Mouse (Mus musculus) midbrain, embryonic 12.5 days (tissue): Measurements from ENCODE around the gene Snrpd3. TPM values are rescaled to one million over a fixed set of nuclear protein-coding genes. Genes with fewer than 3 reads are reported as not detected.
"Not testable (repeated sequence)": the region's sequence is repeated elsewhere in the genome, so short reads cannot be mapped to it uniquely, and the experiment has no call there.

ENCODE experiments used
- ATAC-seq: fragments of 200-750 bp; cut with Nextera tagmentation; 2 replicates; pipeline ENCODE4 v1.8.0; 2017; ENCODE audit warnings: low read depth, moderate TSS enrichment, moderate library complexity; ENCODE audit not compliant: low FRiP score
- H3K27ac ChIP-seq: fragments of 300-500 bp; sonication (generic); replicated peaks from 2 replicates; pipeline ENCODE4 v1.5.1; 2016; ENCODE audit warnings: mild to moderate bottlenecking
- H3K27me3 ChIP-seq: fragments of 300-500 bp; sonication (generic); 2 replicates; pipeline ENCODE4 v1.6.1; 2016; ENCODE audit warnings: mild to moderate bottlenecking
- H3K36me3 ChIP-seq: fragments of 300-500 bp; sonication (generic); 2 replicates; pipeline ENCODE4 v1.6.1; 2016
- H3K4me1 ChIP-seq: fragments of 300-500 bp; sonication (generic); 2 replicates; pipeline ENCODE4 v1.6.1; 2016
- H3K4me2 ChIP-seq: fragments of 300-500 bp; sonication (generic); replicated peaks from 2 replicates; pipeline ENCODE4 v1.6.1; 2016; ENCODE audit warnings: mild to moderate bottlenecking, moderate library complexity
- H3K4me3 ChIP-seq: fragments of 300-500 bp; sonication (generic); 2 replicates; pipeline ENCODE4 v1.5.1; 2016; ENCODE audit warnings: mild to moderate bottlenecking
- H3K9ac ChIP-seq: fragments of 300-500 bp; sonication (generic); replicated peaks from 2 replicates; pipeline ENCODE4 v1.6.1; 2016; ENCODE audit warnings: mild to moderate bottlenecking, moderate library complexity
- H3K9me3 ChIP-seq: fragments of 300-500 bp; sonication (generic); 2 replicates; pipeline ENCODE4 v1.6.1; 2016; ENCODE audit warnings: mild to moderate bottlenecking
- WGBS: fragments of 180-500 bp; shearing (Covaris S2); methylation state at CpG from one replicate; pipeline ENCODE4 v1.1.7; 2016; 5-methylcytosine and 5-hydroxymethylcytosine counted together
- polyA plus RNA-seq: library from polyadenylated mRNA; unstranded; fragments of >200 nt; fragmentation: Nextera tagmentation; extraction: Ambion mirVana; gene quantifications from 2 replicates; pipeline ENCODE4 v1.2.1, GENCODE M21; 2016

Snrpd3 gene
- 174 and 182 TPM in 2 replicates for polyA plus RNA-seq

DNA sequence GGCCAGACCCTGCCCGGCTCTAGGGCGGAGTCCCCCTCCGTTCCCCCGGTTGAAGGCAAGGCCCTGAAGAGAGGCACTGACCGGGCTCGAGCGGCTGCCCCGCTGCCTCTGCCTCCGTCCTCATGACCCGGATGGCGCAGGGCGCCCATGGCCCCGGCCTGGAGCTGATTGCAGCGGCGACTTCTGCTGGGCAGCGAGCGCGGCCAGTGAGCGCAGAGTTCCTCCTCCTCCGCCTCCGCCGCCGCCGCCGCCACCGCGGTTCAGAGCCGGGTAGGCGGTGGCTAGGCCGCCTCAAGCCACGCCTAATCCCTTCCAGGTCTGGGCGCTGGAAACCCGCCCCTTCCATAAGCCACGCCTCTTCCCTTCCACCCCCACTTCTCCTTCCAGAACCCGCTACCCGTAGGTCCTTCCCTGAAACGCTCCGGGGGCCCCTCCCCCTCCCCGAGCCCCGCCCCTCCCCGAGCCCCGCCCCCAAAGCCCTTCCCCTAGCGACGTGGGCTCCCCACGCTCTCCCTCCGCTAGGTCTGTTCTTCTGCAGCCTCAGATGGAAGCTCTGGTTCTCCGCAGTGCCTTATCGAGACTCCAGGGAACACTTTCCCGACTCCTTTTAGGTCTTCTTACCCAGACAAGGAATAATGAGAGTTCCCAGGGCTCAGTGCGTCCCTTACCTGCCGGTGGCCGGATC is at the start of gene Snrpd3:
Gene Snrpd3, plus strand, starts transcription at position 479 of the 685 bp plus-strand sequence.
- Histone ChIP-seq H3K4me2 (peak within 1 kb of the TSS; percentile 89), H3K9me3 (no peaks in the 10 kb centered on the region), H3K9ac (peak within 1 kb of the TSS; percentile 92), H3K4me1 (peaks cover 26% of the 10 kb centered on the region), H3K4me3 (peak within 1 kb of the TSS; percentile 89), H3K27me3 (no peaks in the 10 kb centered on the region), H3K36me3 (peaks cover 31% of the 10 kb centered on the region), H3K27ac (peak within 1 kb of the TSS; percentile 95)
- 1% methylated on average over 41 of the region's 52 CpGs for WGBS
- peak; percentile 94 for ATAC-seq

DNA sequence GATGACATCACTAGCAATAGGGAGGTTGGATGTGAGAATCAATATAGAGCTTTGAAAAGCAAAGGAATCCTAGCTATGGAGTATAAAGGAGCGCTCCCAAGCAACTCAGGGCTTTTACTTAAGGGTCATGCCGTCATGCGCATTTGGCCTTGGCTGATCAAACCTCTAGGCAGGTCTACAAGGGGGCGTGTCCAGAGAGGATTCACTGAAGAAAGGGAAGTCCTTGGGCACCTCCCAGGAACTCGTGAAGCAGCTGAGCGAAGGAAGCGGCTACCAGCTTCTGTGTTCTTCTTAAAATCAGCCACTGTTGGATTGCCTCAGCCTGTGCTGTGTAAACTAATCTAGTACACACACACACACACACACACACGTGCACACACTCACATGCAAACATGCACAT is 43.9 kb upstream of the Snrpd3 start:
- 0 out of 2 replicates have a peak, but pooled peaks cover 6% of the 10 kb centered on the region for H3K4me1 ChIP-seq
- H3K9ac ChIP-seq: no peak overlapping the region
- H3K27me3 ChIP-seq: no peaks in the 10 kb centered on the region
- no peak for ATAC-seq
- WGBS: 78% methylated on average over 8 of the region's 8 CpGs
- H3K27ac ChIP-seq: no peak overlapping the region
- no peaks in the 10 kb centered on the region for H3K36me3 ChIP-seq
- H3K9me3 ChIP-seq: no peaks in the 10 kb centered on the region
- H3K4me3 ChIP-seq: no peak overlapping the region
- H3K4me2 ChIP-seq: no peak overlapping the region

DNA sequence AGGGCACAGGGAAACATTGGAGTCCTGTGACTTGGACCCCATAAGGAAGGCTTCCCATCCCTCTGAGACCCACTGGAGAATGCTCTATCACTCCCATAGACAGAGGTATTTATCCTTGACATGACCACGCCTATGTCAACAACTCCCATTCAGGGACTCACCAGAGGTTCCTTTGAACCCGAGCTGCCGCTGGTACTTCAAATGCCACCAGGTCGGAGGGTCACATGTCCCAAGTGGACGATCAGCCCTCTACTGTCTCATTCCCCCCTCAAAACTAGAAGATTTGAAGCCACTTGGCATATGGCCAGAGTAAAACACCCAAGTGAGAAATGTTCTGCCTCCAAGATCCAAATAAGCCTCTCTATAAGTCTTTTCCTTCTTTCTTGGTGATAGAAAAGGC is 42.8 kb upstream of the Snrpd3 start:
- Histone ChIP-seq H3K4me2 (no peak overlapping the region), H3K27ac (no peak overlapping the region)
- 41% methylated on average over 5 of the region's 5 CpGs for WGBS

DNA sequence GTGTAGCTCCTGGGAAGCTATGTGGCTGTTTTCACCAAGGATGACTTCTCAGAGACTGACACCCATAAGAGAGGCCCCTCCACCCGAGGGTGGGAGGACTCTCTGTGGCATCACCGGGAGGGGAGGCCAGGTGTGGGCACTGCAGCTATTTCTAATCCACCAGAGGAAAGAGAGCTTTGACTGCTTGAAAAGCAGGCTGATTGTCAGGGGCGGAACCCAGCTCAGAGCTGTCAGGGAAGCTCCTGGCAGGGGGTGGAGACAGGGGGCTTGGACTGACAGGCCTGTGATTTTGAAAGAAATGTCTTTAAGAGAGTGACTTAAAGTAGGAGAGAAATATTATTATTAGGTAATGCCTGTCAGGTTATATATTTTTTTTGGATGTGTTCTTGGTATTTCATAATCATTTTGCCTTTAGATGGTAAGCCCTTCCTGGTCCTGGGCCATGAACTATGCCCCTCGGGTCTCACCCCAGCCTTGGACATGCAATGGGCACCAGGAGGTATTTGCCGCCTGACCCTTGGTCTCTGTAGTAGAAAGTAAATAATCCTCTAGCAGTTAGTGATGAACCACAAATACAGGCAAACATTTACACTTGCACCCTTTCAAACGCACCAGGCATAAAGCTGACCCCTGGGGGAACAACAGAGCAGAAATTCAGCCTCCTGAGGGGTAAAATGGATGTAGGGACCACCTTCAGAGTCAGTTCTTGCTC is 42.1 kb upstream of the Snrpd3 start:
- 22% methylated on average over 5 of the region's 6 CpGs for WGBS
- not testable (repeated sequence) for H3K36me3 ChIP-seq, ATAC-seq, H3K9me3 ChIP-seq, H3K4me3 ChIP-seq, H3K4me2 ChIP-seq, H3K27me3 ChIP-seq, H3K27ac ChIP-seq, H3K9ac ChIP-seq, H3K4me1 ChIP-seq

More for the DNA sequence above, 42.8 kb upstream of the Snrpd3 start:
- Histone ChIP-seq H3K27me3 (no peaks in the 10 kb centered on the region), H3K9ac (no peak overlapping the region), H3K4me1 (0 out of 2 replicates have a peak, but pooled peaks cover 6% of the 10 kb centered on the region), H3K36me3 (no peaks in the 10 kb centered on the region), H3K9me3 (no peaks in the 10 kb centered on the region), H3K4me3 (no peak overlapping the region)
- ATAC-seq: no peak

DNA sequence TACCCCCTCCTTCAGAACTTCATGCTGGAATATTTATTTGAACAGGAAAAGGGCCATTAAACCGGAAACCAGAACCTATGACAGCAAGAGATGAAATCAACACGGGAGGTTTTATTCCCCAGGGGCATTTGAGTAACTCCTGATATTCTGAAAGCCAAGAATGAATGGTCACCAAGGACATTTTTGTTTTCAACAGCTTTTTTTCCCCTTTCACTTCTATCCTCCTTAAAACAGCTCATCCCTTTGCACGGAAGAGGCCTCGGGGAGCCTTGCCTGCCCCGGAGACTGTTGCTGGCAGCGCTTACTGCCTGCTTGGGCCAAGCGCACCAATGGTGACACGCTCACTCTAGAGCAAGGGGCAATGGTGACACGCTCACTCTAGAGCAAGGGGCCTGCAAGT is 40.3 kb upstream of the Snrpd3 start:
- H3K4me3 ChIP-seq: no peak overlapping the region
- WGBS: 85% methylated on average over 9 of the region's 9 CpGs
- H3K4me1 ChIP-seq: 0 out of 2 replicates have a peak, but pooled peaks cover 6% of the 10 kb centered on the region
- no peak overlapping the region for H3K9ac ChIP-seq
- no peaks in the 10 kb centered on the region for H3K27me3 ChIP-seq
- ATAC-seq: no peak
- H3K27ac ChIP-seq: no peak overlapping the region
- no peak overlapping the region for H3K4me2 ChIP-seq
- no peaks in the 10 kb centered on the region for H3K9me3 ChIP-seq
- no peaks in the 10 kb centered on the region for H3K36me3 ChIP-seq

DNA sequence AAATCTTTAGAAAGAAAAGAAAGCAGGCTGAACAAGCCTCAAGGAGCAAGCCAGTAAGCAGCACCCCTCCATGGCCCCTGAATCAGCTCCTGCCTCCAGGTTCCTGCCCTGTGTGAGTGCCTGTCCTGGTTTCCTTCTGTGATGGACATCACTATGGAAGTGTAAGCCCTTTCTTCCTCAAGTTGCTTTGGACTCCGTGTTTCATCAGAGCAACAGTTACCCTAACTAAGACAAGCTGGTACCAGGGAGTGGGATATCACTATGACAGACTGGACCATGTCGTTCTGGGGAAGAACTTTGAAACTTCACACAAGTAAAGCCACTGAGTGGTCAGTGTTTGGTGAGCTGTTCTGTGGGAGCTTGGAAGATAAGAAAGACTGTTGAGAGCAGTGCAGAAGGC is 37.4 kb upstream of the Snrpd3 start:
- no peak for ATAC-seq
- Histone ChIP-seq H3K9ac (no peak overlapping the region), H3K27ac (no peak overlapping the region), H3K36me3 (no peaks in the 10 kb centered on the region), H3K9me3 (no peaks in the 10 kb centered on the region), H3K27me3 (no peaks in the 10 kb centered on the region), H3K4me1 (0 out of 2 replicates have a peak, but pooled peaks cover 2% of the 10 kb centered on the region), H3K4me3 (no peak overlapping the region), H3K4me2 (no peak overlapping the region)
- 84% methylated on average over 2 of the region's 2 CpGs for WGBS

DNA sequence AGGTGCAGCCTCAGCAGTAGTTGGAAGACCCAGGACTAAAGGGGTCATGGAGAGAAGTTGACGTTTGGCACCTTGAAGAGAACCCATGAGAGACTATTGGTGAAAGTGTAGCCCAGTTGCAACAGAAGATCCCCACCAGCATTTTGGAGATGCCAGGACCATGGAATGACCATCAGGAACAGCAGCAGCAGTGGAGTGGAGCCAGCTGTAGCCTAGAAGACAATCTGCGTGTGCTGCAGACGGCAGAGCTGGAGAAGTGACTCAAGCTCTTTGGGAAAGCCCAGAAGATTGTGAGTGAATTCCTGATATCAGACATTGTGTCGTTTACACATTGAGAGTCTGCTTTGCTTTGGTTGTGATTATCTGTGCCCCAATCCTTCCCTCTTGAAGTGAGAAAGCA is 35.6 kb upstream of the Snrpd3 start:
- H3K9ac ChIP-seq: no peak overlapping the region
- no peak for ATAC-seq
- H3K4me2 ChIP-seq: no peak overlapping the region
- H3K36me3 ChIP-seq: no peaks in the 10 kb centered on the region
- no peak overlapping the region for H3K27ac ChIP-seq
- 87% methylated on average over 4 of the region's 4 CpGs for WGBS
- no peaks in the 10 kb centered on the region for H3K9me3 ChIP-seq
- H3K4me1 ChIP-seq: no peaks in the 10 kb centered on the region
- no peaks in the 10 kb centered on the region for H3K27me3 ChIP-seq
- no peak overlapping the region for H3K4me3 ChIP-seq

DNA sequence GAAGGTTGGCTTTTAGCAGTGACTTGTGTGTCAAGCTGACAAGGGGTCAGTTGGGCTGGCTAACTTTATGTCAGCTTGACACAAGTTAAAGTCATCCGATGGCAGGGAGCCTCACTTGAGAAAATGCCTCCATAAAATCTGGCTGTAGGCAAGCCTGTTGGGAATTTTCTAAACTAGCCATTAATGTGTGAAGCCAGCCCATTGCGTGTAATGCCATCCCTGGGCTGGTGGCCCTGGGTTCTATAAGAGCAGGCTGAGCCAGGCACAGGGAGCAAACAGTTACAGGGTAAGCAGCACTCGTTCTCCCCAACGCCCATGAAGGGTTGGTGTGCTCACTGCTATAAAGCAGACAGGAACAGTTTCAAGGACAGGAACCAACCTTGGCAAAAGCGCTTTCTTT is 35.1 kb upstream of the Snrpd3 start:
- WGBS: 90% methylated on average over 5 of the region's 5 CpGs

DNA sequence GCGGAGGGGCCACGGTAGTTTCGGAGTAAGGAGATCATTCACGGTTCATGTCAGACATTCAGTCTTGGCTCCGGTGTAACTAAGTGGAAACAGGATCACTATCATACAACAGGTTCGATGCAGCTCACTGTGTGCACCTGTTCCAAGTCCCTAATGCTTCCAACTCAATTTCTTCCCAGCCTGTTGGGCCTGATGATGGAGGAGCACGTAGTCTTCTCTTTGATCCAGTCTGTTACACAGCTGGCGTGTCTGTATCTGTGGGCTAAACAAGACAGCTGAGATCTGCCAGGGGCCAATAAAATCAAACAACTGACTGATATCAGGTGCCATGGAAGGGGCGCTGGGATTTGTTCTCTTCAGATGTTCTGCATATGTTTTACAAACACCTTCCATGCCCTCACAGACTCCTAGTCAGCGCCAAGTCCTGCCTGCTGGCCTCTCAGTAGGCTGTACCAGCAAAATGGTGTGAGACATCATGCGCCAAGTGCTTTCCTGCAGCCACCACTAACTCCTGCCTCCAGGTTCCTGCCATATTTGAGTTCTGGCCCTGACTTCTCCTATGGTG is 34.4 kb upstream of the Snrpd3 start:
- Histone ChIP-seq H3K27ac (no peak overlapping the region), H3K36me3 (no peaks in the 10 kb centered on the region), H3K4me1 (no peaks in the 10 kb centered on the region), H3K27me3 (no peaks in the 10 kb centered on the region), H3K4me2 (no peak overlapping the region), H3K9me3 (no peaks in the 10 kb centered on the region), H3K9ac (no peak overlapping the region), H3K4me3 (no peak overlapping the region)
- WGBS: 83% methylated on average over 11 of the region's 11 CpGs
- no peak for ATAC-seq

More for the DNA sequence above, 35.1 kb upstream of the Snrpd3 start:
- H3K4me1 ChIP-seq: no peaks in the 10 kb centered on the region
- H3K27me3 ChIP-seq: no peaks in the 10 kb centered on the region
- H3K27ac ChIP-seq: no peak overlapping the region
- H3K36me3 ChIP-seq: no peaks in the 10 kb centered on the region
- ATAC-seq: no peak
- no peak overlapping the region for H3K4me2 ChIP-seq
- no peaks in the 10 kb centered on the region for H3K9me3 ChIP-seq
- H3K4me3 ChIP-seq: no peak overlapping the region
- H3K9ac ChIP-seq: no peak overlapping the region

DNA sequence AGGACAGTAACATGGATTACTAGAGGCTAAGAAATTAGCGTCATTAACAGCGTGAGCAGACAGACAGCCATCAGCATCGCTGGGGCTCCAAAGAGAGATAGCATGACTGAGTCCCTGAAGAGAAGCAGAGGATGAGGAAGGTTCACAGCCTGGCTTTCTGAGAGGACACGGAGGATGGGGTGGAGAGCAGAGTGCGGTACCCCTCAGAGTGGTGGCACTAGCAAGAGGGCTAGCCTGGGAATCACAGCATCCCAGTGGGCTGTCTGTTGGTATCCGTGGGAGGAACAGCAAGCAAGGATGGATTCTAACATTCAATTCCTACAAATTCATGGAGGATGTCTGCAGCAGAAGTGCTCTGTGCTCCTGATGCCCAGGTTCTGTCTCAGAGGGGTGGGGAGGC is 33.3 kb upstream of the Snrpd3 start:
- Histone ChIP-seq H3K4me3 (no peak overlapping the region), H3K36me3 (no peaks in the 10 kb centered on the region), H3K4me1 (no peaks in the 10 kb centered on the region), H3K27me3 (no peaks in the 10 kb centered on the region), H3K9me3 (no peaks in the 10 kb centered on the region), H3K9ac (no peak overlapping the region), H3K4me2 (no peak overlapping the region), H3K27ac (no peak overlapping the region)
- 88% methylated on average over 6 of the region's 6 CpGs for WGBS
- no peak for ATAC-seq

DNA sequence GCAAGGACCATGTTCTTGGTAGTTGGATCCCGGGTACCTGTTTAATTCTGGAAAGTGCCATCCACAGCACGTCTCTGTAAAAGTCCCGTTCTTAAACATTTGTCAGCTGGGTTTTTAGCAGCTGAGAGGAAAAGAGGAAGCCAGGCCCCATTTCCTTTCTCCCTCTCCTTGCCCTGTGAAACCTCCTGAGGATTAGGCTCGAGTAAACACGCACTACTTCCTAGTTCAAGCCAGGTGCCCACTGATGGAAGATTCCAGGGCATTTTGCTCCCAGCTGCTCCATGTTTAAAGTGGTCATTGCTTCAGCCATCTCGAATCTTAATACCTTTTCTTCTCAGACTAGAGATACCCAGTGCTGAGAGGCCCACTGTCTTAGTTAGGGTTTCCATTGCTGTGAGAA is 32.6 kb upstream of the Snrpd3 start:
- Histone ChIP-seq H3K9ac (no peak overlapping the region), H3K36me3 (no peaks in the 10 kb centered on the region), H3K27ac (no peak overlapping the region), H3K27me3 (no peaks in the 10 kb centered on the region), H3K9me3 (no peaks in the 10 kb centered on the region), H3K4me3 (no peak overlapping the region), H3K4me2 (no peak overlapping the region), H3K4me1 (no peaks in the 10 kb centered on the region)
- WGBS: 75% methylated on average over 6 of the region's 6 CpGs
- ATAC-seq: no peak
